Mouse (Mus musculus) forebrain, embryonic 15.5 days (tissue): ENCODE measurements around the gene Hoxa3. TPM values are rescaled to one million over a fixed set of nuclear protein-coding genes. Genes with fewer than 3 reads are reported as not detected.

Experiments used
- ATAC-seq: fragments of 200-750 bp; cut with Nextera tagmentation; replicated peaks from 2 replicates; pipeline ENCODE4 v1.8.0; 2017; ENCODE audit warnings: mild to moderate bottlenecking, moderate TSS enrichment, moderate library complexity
- H3K27ac ChIP-seq: fragments of 300-500 bp; sonication (generic); replicated peaks from 2 replicates; pipeline ENCODE4 v1.5.1; 2015; ENCODE audit warnings: mild to moderate bottlenecking, inconsistent platforms
- H3K27me3 ChIP-seq: fragments of 300-500 bp; sonication (generic); 2 replicates; pipeline ENCODE4 v1.6.1; 2015; ENCODE audit warnings: inconsistent platforms
- H3K36me3 ChIP-seq: fragments of 300-500 bp; sonication (generic); 2 replicates; pipeline ENCODE4 v1.6.1; 2015; ENCODE audit warnings: mild to moderate bottlenecking, inconsistent platforms
- H3K4me1 ChIP-seq: fragments of 300-500 bp; sonication (generic); 2 replicates; pipeline ENCODE4 v1.6.1; 2015; ENCODE audit warnings: inconsistent platforms
- H3K4me2 ChIP-seq: fragments of 300-500 bp; sonication (generic); replicated peaks from 2 replicates; pipeline ENCODE4 v1.6.1; 2015; ENCODE audit warnings: mild to moderate bottlenecking, inconsistent platforms
- H3K4me3 ChIP-seq: fragments of 300-500 bp; sonication (generic); 2 replicates; pipeline ENCODE4 v1.5.1; 2015; ENCODE audit warnings: mild to moderate bottlenecking, inconsistent platforms
- H3K9ac ChIP-seq: fragments of 300-500 bp; sonication (generic); replicated peaks from 2 replicates; pipeline ENCODE4 v1.6.1; 2015; ENCODE audit warnings: mild to moderate bottlenecking, inconsistent platforms
- H3K9me3 ChIP-seq: fragments of 300-500 bp; sonication (generic); 2 replicates; pipeline ENCODE4 v1.6.1; 2016; ENCODE audit warnings: inconsistent platforms
- WGBS: fragments of 180-500 bp; shearing (Covaris S2); methylation state at CpG from one replicate; pipeline ENCODE4 v1.1.7; 2015; ENCODE audit warnings: mixed read lengths; 5-methylcytosine and 5-hydroxymethylcytosine counted together
- polyA plus RNA-seq: library from polyadenylated mRNA; unstranded; fragments of >200 nt; fragmentation: Nextera tagmentation; extraction: Ambion mirVana; gene quantifications from 2 replicates; pipeline ENCODE4 v1.2.1, GENCODE M21; 2015

Gene Hoxa3
- polyA plus RNA-seq, 1 experiment from 2014 or later: not detected

DNA sequence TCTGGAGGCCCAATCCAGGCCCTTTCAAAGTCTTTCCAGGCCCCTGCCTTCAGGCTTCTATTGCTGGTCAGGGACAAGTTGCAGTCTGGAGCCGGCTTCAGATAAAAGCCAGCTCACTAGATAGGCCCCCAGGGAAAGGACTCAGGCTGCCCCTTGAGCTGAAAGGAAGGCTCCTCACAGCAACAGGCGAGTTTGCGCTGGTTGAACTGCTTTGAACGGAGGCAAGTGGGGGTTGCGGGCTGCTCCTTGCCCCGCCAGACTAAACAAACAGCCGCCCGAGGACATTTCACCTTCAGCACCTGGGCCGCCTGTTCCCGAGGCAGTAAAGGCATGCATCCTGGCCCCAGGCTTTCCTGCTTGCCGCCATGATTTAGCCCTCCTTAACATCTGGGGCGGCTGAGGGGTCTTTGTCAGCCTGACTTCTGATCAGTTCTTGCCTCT lies 30.6 kb upstream of the Hoxa3 start:
- Histone ChIP-seq H3K9me3 (no peaks in the 10 kb centered on the region), H3K9ac (no peak overlapping the region), H3K27me3 (peaks cover 98% of the 10 kb centered on the region), H3K27ac (no peak overlapping the region), H3K4me3 (no peak overlapping the region), H3K4me2 (no peak overlapping the region), H3K36me3 (no peaks in the 10 kb centered on the region), H3K4me1 (0 out of 2 replicates have a peak, but pooled peaks cover 3% of the 10 kb centered on the region)
- ATAC-seq: no peak
- WGBS: under 1% methylated on average over 12 of the region's 12 CpGs

DNA sequence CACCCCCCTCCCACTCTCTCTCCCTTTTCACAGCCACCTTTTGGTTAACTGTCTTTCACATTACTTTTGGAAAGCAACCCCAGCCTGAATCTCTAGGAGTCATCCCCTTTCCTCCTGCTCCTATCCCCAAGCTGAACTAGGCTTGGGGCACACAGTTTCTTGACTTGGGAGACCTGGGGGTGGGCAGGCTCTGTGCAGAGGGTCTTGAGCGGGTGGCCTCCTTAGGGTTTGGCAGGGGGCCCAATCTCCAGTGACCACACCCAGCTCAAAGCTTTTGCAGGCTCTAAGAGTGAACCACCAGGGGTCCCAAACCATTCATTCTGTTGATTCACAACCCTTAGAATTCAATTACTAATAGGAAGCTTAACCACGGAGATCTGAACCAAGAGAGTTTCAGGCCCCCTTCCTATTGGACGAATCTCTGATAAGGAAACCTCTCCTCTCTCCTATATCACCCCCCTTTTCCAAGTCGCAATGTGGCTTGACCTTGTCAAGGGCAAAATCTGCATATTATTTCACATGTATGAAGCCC lies 29.7 kb upstream of the Hoxa3 start:
- H3K4me1 ChIP-seq: 0 out of 2 replicates have a peak, but pooled peaks cover 3% of the 10 kb centered on the region
- no peak for ATAC-seq
- H3K4me3 ChIP-seq: no peak overlapping the region
- no peaks in the 10 kb centered on the region for H3K36me3 ChIP-seq
- no peak overlapping the region for H3K4me2 ChIP-seq
- peaks cover 98% of the 10 kb centered on the region for H3K27me3 ChIP-seq
- no peaks in the 10 kb centered on the region for H3K9me3 ChIP-seq
- no peak overlapping the region for H3K9ac ChIP-seq
- no peak overlapping the region for H3K27ac ChIP-seq
- under 1% methylated on average over 4 of the region's 4 CpGs for WGBS

DNA sequence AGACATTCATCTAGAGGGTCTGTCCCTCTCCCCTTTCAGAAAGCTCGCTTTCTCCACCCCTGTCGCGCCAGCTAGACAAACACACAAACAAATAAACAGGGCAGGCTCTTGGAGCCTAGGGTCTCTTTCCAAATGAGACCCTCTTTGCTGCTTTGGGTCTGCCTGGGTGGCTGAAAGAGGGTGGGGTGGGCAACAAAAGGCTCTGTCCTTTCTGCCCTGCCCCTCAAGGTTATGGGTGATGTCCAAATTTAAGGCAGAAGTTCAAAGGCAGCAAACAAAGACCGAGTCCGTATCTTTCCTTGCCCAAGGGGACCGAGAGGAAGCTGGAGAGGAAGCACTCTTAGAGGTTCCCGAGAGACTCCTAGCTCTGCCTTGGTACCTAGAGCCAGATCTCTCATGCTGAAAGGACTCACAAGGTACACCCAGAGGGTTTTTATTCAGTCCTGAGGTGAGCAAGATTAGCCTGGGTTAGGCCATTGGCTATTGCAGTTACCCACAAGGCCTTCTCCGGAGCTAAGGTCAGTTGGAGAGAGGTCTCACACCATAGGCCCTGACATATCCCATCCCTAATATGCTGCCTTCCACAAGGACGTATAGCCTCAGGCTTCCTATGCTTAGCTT lies 28.0 kb upstream of the Hoxa3 start:
- H3K4me1 ChIP-seq: 0 out of 2 replicates have a peak, but pooled peaks cover 3% of the 10 kb centered on the region
- H3K4me2 ChIP-seq: no peak overlapping the region
- H3K9ac ChIP-seq: no peak overlapping the region
- peaks cover 99% of the 10 kb centered on the region for H3K27me3 ChIP-seq
- H3K9me3 ChIP-seq: no peaks in the 10 kb centered on the region
- H3K36me3 ChIP-seq: no peaks in the 10 kb centered on the region
- H3K4me3 ChIP-seq: no peak overlapping the region
- ATAC-seq: no peak
- 4% methylated on average over 9 of the region's 9 CpGs for WGBS
- H3K27ac ChIP-seq: no peak overlapping the region

- H3K27me3 ChIP-seq: peaks cover 99% of the 10 kb centered on the region
- H3K4me1 ChIP-seq: 0 out of 2 replicates have a peak, but pooled peaks cover 3% of the 10 kb centered on the region
- no peak within 1 kb of the TSS for H3K4me2 ChIP-seq
- no peak within 1 kb of the TSS for H3K4me3 ChIP-seq
- 1% methylated on average over 35 of the region's 35 CpGs for WGBS
- ATAC-seq: no peak
- no peak within 1 kb of the TSS for H3K9ac ChIP-seq
- no peaks in the 10 kb centered on the region for H3K9me3 ChIP-seq
- H3K36me3 ChIP-seq: no peaks in the 10 kb centered on the region
- H3K27ac ChIP-seq: no peak within 1 kb of the TSS
Observed at GRCm38 (mm10) chr6:52240389-52241000, 27.4 kb upstream of the Hoxa3 start, which contains the start of gene Hoxa10. TSS of gene Hoxa10 (minus strand) at chr6:52240854.

GRCm38 (mm10) chr6:52239625-52240388 lies 26.7 kb upstream of the Hoxa3 start:
- Histone ChIP-seq H3K9ac (no peak overlapping the region), H3K27me3 (peaks cover 99% of the 10 kb centered on the region), H3K27ac (no peak overlapping the region), H3K4me3 (no peak overlapping the region), H3K36me3 (no peaks in the 10 kb centered on the region), H3K4me2 (no peak overlapping the region), H3K9me3 (no peaks in the 10 kb centered on the region), H3K4me1 (0 out of 2 replicates have a peak, but pooled peaks cover 3% of the 10 kb centered on the region)
- 3% methylated on average over 30 of the region's 30 CpGs for WGBS
- no peak for ATAC-seq

DNA sequence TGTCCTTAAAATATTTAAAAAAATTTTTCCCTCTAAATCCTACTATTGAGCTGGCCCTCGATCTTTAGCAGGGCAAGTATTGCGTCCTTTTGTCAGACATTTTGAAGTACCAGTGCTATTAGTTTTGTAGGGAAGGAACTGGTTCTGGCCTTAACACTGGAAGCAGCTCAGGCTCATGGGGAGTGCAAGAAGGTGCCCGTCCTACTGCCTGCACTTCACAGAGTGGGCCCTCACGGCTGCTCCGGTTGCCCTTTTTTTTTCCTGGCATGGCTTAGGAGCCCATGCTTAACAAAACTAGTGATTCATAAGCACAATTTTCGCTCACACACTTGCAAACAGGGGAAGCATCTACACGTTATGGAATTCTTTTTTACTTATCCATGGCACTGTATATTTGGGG lies 25.8 kb upstream of the Hoxa3 start:
- Histone ChIP-seq H3K9me3 (no peaks in the 10 kb centered on the region), H3K27me3 (peaks cover 99% of the 10 kb centered on the region), H3K4me2 (no peak overlapping the region), H3K9ac (no peak overlapping the region), H3K27ac (no peak overlapping the region), H3K4me1 (0 out of 2 replicates have a peak, but pooled peaks cover 3% of the 10 kb centered on the region), H3K36me3 (no peaks in the 10 kb centered on the region), H3K4me3 (no peak overlapping the region)
- no peak for ATAC-seq
- 3% methylated on average over 7 of the region's 7 CpGs for WGBS

- Histone ChIP-seq H3K9ac (no peak overlapping the region), H3K4me1 (0 out of 2 replicates have a peak, but pooled peaks cover 3% of the 10 kb centered on the region), H3K27ac (no peak overlapping the region), H3K27me3 (peaks cover 99% of the 10 kb centered on the region), H3K36me3 (no peaks in the 10 kb centered on the region), H3K4me3 (no peak overlapping the region), H3K4me2 (no peak overlapping the region), H3K9me3 (no peaks in the 10 kb centered on the region)
- 3% methylated on average over 7 of the region's 7 CpGs for WGBS
- no peak for ATAC-seq
Observed at GRCm38 (mm10) chr6:52238155-52238545, 25.0 kb upstream of the Hoxa3 start.

DNA sequence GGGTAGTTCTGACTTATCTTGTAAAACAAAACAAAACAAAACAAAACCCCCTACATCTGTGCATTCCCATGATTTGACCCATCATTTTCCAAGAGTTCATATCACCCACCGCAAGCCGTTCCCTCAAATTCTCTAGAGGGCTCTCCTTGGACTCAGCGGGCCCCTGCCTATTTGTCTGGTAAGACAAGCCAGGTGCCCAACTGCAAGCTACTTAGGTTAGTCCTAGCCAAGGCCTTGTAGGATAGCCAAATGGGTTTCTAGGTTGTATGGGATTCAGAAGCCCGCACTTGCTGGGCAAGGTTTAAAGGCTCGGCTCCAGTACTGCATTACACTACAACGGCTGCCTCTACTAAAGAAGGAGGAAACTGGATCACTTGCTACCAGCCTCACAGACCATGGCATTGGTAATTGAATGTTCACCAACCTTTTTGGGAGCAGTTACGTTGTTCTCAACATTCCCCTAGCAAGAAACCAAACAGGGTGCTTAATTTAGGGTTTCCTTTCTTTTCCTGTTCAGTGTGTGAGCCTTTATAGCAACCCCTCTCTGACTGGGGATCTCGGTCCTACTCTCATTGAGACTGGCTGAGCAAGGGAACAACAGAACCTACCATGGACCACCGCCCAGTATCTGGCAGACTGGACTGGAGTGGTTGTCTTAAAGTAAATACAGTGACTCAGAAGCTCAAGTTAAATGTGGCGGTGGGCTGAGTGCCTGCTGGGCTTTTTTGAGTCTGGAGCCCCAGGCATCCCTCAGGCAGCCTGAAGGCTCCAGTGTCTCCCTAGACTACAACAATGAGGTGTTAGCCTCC lies 24.4 kb upstream of the Hoxa3 start:
- no peak for ATAC-seq
- H3K4me1 ChIP-seq: 0 out of 2 replicates have a peak, but pooled peaks cover 3% of the 10 kb centered on the region
- no peak overlapping the region for H3K4me2 ChIP-seq
- no peak overlapping the region for H3K9ac ChIP-seq
- H3K4me3 ChIP-seq: no peak overlapping the region
- WGBS: 8% methylated on average over 10 of the region's 10 CpGs
- no peaks in the 10 kb centered on the region for H3K9me3 ChIP-seq
- no peaks in the 10 kb centered on the region for H3K36me3 ChIP-seq
- peaks cover 99% of the 10 kb centered on the region for H3K27me3 ChIP-seq
- no peak overlapping the region for H3K27ac ChIP-seq

DNA sequence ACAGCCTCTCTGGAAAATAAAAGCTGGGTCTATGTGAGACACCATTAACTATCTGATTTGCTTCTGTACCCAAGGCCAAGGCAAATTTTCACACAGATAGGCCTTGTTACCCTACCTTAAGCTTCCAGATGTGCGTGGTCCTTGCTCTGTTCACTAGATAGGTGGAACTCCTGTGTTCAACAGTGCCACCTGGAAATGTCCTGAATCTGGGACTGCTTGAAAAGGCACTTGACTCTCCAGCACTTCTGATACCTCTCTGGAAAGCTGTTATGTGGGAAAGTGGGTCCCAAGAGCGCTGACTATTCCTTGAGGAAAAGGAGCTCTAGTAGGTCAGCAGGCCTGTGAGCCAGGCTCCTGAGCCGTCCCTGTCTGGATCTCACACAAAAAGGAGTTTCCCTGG lies 23.7 kb upstream of the Hoxa3 start:
- 7% methylated on average over 3 of the region's 3 CpGs for WGBS
- Histone ChIP-seq H3K27me3 (peaks cover 99% of the 10 kb centered on the region), H3K9me3 (no peaks in the 10 kb centered on the region), H3K4me1 (0 out of 2 replicates have a peak, but pooled peaks cover 3% of the 10 kb centered on the region), H3K9ac (no peak overlapping the region), H3K4me3 (no peak overlapping the region), H3K4me2 (no peak overlapping the region), H3K27ac (no peak overlapping the region), H3K36me3 (no peaks in the 10 kb centered on the region)
- no peak for ATAC-seq

DNA sequence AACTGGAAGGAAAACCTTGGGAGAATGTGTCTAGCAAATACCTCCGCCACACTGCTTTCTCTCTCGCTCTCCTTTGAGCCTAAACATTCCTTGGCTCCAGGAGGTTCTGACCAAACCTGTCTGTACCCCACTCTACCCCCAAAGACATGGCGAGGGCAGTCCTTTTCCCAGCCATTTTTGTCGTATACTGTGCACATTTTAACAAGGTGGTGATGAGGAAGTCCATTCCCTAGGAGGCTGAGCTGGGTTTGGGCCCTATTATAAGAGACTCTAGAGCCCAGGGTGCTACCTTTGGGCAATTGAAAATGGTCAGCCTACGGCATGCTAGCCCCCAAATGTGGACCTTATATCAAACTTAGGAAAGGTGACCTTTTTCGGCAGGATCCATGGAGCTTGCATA lies 22.7 kb upstream of the Hoxa3 start:
- Histone ChIP-seq H3K4me3 (no peak overlapping the region), H3K9me3 (no peaks in the 10 kb centered on the region), H3K4me1 (0 out of 2 replicates have a peak, but pooled peaks cover 3% of the 10 kb centered on the region), H3K36me3 (no peaks in the 10 kb centered on the region), H3K9ac (no peak overlapping the region), H3K27me3 (peaks cover 97% of the 10 kb centered on the region), H3K27ac (no peak overlapping the region), H3K4me2 (no peak overlapping the region)
- ATAC-seq: no peak
- WGBS: 19% methylated on average over 6 of the region's 6 CpGs

DNA sequence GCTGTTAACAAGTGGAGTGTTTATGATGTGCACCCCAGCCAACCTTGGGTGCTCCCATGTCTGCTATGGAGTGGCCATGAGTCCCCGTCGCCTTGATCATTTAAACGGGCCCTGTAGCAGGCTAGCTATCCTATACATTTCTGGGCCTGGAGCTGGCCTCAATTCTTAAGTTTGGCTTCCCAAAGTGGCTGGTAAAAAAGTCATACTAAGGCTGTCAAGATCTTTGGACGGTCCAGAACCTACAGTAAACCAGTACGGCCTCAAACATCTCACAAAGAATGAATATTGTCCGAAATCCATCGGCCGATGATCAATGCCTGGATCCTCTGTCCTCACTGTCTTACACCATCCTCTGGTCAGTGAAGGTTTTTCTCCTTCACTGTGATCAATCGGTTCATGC lies 22.1 kb upstream of the Hoxa3 start:
- Histone ChIP-seq H3K36me3 (no peaks in the 10 kb centered on the region), H3K9me3 (no peaks in the 10 kb centered on the region), H3K27ac (no peak overlapping the region), H3K4me3 (no peak overlapping the region), H3K4me1 (0 out of 2 replicates have a peak, but pooled peaks cover 3% of the 10 kb centered on the region), H3K9ac (no peak overlapping the region), H3K4me2 (no peak overlapping the region), H3K27me3 (peaks cover 97% of the 10 kb centered on the region)
- no peak for ATAC-seq
- WGBS: 28% methylated on average over 9 of the region's 9 CpGs
